Mouse (Mus musculus) limb, embryonic 10.5 days (tissue): ENCODE data around the gene Hsd17b7. TPM values are rescaled to one million over a fixed set of nuclear protein-coding genes. Genes with fewer than 3 reads are reported as not detected.
"Not testable (repeated sequence)": the region's sequence is repeated elsewhere in the genome, so short reads cannot be mapped to it uniquely, and the experiment has no call there.

ENCODE experiments used
- DNase-seq: peaks from one replicate; pipeline ENCODE4 v3.0.0-alpha.2; 2017; ENCODE audit warnings: low spot score
- H3K27ac ChIP-seq: fragments of 300-500 bp; sonication (generic); 2 replicates; pipeline ENCODE4 v1.5.1; 2016; ENCODE audit warnings: mild to moderate bottlenecking
- H3K27me3 ChIP-seq: fragments of 300-500 bp; sonication (generic); 2 replicates; pipeline ENCODE4 v1.6.1; 2016; ENCODE audit warnings: low read depth, mild to moderate bottlenecking; ENCODE audit not compliant: poor library complexity, severe bottlenecking
- H3K36me3 ChIP-seq: fragments of 300-500 bp; sonication (generic); 2 replicates; pipeline ENCODE4 v1.6.1; 2016; ENCODE audit warnings: mild to moderate bottlenecking, moderate library complexity
- H3K4me1 ChIP-seq: fragments of 300-500 bp; sonication (generic); 2 replicates; pipeline ENCODE4 v1.6.1; 2016
- H3K4me3 ChIP-seq: fragments of 300-500 bp; sonication (generic); 2 replicates; pipeline ENCODE4 v1.5.1; 2016; ENCODE audit warnings: mild to moderate bottlenecking, moderate library complexity
- H3K9me3 ChIP-seq: fragments of 300-500 bp; sonication (generic); replicated peaks from 2 replicates; pipeline ENCODE4 v1.6.1; 2016; ENCODE audit warnings: mild to moderate bottlenecking
- WGBS: fragments of 180-500 bp; shearing (Covaris S2); methylation state at CpG from one replicate; pipeline ENCODE4 v1.1.7; 2016; 5-methylcytosine and 5-hydroxymethylcytosine counted together
- polyA plus RNA-seq: library from polyadenylated mRNA; unstranded; fragments of >200 nt; fragmentation: Nextera tagmentation; extraction: Ambion mirVana; gene quantifications from 2 replicates; pipeline ENCODE4 v1.2.1, GENCODE M21; 2016

The Hsd17b7 gene
- 16.3 and 18.2 TPM in 2 replicates for polyA plus RNA-seq

GRCm38 (mm10) chr1:169968792-169969515, at the start of gene Hsd17b7:
Gene Hsd17b7, minus strand, starts transcription at chr1:169969241.
- Histone ChIP-seq H3K27ac (peak within 1 kb of the TSS; percentile 83), H3K9me3 (no peaks in the 10 kb centered on the region), H3K36me3 (peaks cover 43% of the 10 kb centered on the region), H3K4me3 (peak within 1 kb of the TSS; percentile 68), H3K4me1 (peaks cover 17% of the 10 kb centered on the region), H3K27me3 (no peaks in the 10 kb centered on the region)
- 2% methylated on average over 48 of the region's 48 CpGs for WGBS
- peak; percentile 97 for DNase-seq

GRCm38 (mm10) chr1:170014784-170015183, 45.7 kb upstream of the Hsd17b7 start:
- no peak overlapping the region for H3K27ac ChIP-seq
- DNase-seq: no peak
- peaks cover 22% of the 10 kb centered on the region for H3K9me3 ChIP-seq
- H3K4me1 ChIP-seq: no peaks in the 10 kb centered on the region
- no peaks in the 10 kb centered on the region for H3K27me3 ChIP-seq
- 100% methylated on average over 3 of the region's 3 CpGs for WGBS
- peaks cover 75% of the 10 kb centered on the region for H3K36me3 ChIP-seq
- no peak overlapping the region for H3K4me3 ChIP-seq

- Histone ChIP-seq H3K36me3 (peaks cover 45% of the 10 kb centered on the region), H3K9me3 (no peaks in the 10 kb centered on the region), H3K27ac (no peak overlapping the region), H3K4me1 (no peaks in the 10 kb centered on the region), H3K27me3 (no peaks in the 10 kb centered on the region), H3K4me3 (no peak overlapping the region)
- 95% methylated on average over 15 of the region's 15 CpGs for WGBS
- no peak for DNase-seq
These were observed 41.9 kb upstream of the Hsd17b7 start for GRCm38 (mm10) chr1:170010716-170011505.

GRCm38 (mm10) chr1:170009296-170009695, 40.3 kb upstream of the Hsd17b7 start:
- Histone ChIP-seq H3K9me3 (no peaks in the 10 kb centered on the region), H3K36me3 (peaks cover 47% of the 10 kb centered on the region), H3K27me3 (no peaks in the 10 kb centered on the region), H3K27ac (no peak overlapping the region), H3K4me1 (no peaks in the 10 kb centered on the region), H3K4me3 (no peak overlapping the region)
- DNase-seq: no peak
- 96% methylated on average over 1 of the region's 1 CpGs for WGBS

GRCm38 (mm10) chr1:170008432-170009220, 39.6 kb upstream of the Hsd17b7 start:
- Histone ChIP-seq H3K27me3 (no peaks in the 10 kb centered on the region), H3K36me3 (peaks cover 53% of the 10 kb centered on the region), H3K9me3 (no peaks in the 10 kb centered on the region), H3K4me1 (no peaks in the 10 kb centered on the region), H3K4me3 (no peak overlapping the region), H3K27ac (no peak overlapping the region)
- DNase-seq: no peak
- WGBS: 69% methylated on average over 13 of the region's 13 CpGs

- DNase-seq: no peak
- Histone ChIP-seq H3K36me3 (peaks cover 66% of the 10 kb centered on the region), H3K27me3 (no peaks in the 10 kb centered on the region), H3K4me1 (no peaks in the 10 kb centered on the region), H3K9me3 (no peaks in the 10 kb centered on the region), H3K4me3 (no peak overlapping the region), H3K27ac (peak overlapping the region; percentile 14; the same call in 1 of the 2 replicates)
- 58% methylated on average over 5 of the region's 5 CpGs for WGBS
These were observed 37.5 kb upstream of the Hsd17b7 start for GRCm38 (mm10) chr1:170006516-170006915.

- Histone ChIP-seq H3K4me1 (no peaks in the 10 kb centered on the region), H3K27ac (no peak overlapping the region), H3K9me3 (no peaks in the 10 kb centered on the region), H3K4me3 (no peak overlapping the region), H3K27me3 (no peaks in the 10 kb centered on the region), H3K36me3 (peaks cover 66% of the 10 kb centered on the region)
- 80% methylated on average over 3 of the region's 3 CpGs for WGBS
- no peak for DNase-seq
These were observed 36.3 kb upstream of the Hsd17b7 start for GRCm38 (mm10) chr1:170005297-170005696.

- not testable (repeated sequence) for H3K27me3 ChIP-seq, DNase-seq, H3K4me1 ChIP-seq, H3K27ac ChIP-seq, H3K9me3 ChIP-seq, H3K4me3 ChIP-seq
- peaks cover 78% of the 10 kb centered on the region for H3K36me3 ChIP-seq
- WGBS: 93% methylated on average over 6 of the region's 6 CpGs
These were observed 24.9 kb upstream of the Hsd17b7 start for GRCm38 (mm10) chr1:169993901-169994300.

- peaks cover 76% of the 10 kb centered on the region for H3K36me3 ChIP-seq
- 75% methylated on average over 1 of the region's 1 CpGs for WGBS
These were observed 17.1 kb upstream of the Hsd17b7 start for GRCm38 (mm10) chr1:169986166-169986565.

GRCm38 (mm10) chr1:169977621-169978020, 8.6 kb upstream of the Hsd17b7 start:
- H3K9me3 ChIP-seq: no peaks in the 10 kb centered on the region
- H3K27me3 ChIP-seq: no peaks in the 10 kb centered on the region
- no peak for DNase-seq
- WGBS: 90% methylated on average over 4 of the region's 4 CpGs
- no peak overlapping the region for H3K27ac ChIP-seq
- H3K36me3 ChIP-seq: peaks cover 66% of the 10 kb centered on the region
- H3K4me1 ChIP-seq: no peaks in the 10 kb centered on the region
- no peak overlapping the region for H3K4me3 ChIP-seq

More at GRCm38 (mm10) chr1:169986166-169986565, 17.1 kb upstream of the Hsd17b7 start:
- DNase-seq: no peak
- Histone ChIP-seq H3K4me1 (no peaks in the 10 kb centered on the region), H3K9me3 (no peaks in the 10 kb centered on the region), H3K4me3 (no peak overlapping the region), H3K27me3 (no peaks in the 10 kb centered on the region), H3K27ac (no peak overlapping the region)

- Histone ChIP-seq H3K9me3 (no peaks in the 10 kb centered on the region), H3K4me3 (no peak overlapping the region), H3K27me3 (no peaks in the 10 kb centered on the region), H3K4me1 (peaks cover 17% of the 10 kb centered on the region), H3K36me3 (peaks cover 46% of the 10 kb centered on the region), H3K27ac (no peak overlapping the region)
- no peak for DNase-seq
- 80% methylated on average over 2 of the region's 2 CpGs for WGBS
These were observed 3.0 kb upstream of the Hsd17b7 start for GRCm38 (mm10) chr1:169971998-169972397.

- DNase-seq: no peak
- no peak overlapping the region for H3K27ac ChIP-seq
- WGBS: 94% methylated on average over 4 of the region's 4 CpGs
- no peaks in the 10 kb centered on the region for H3K9me3 ChIP-seq
- H3K4me3 ChIP-seq: no peak overlapping the region
- no peaks in the 10 kb centered on the region for H3K27me3 ChIP-seq
- H3K36me3 ChIP-seq: peaks cover 40% of the 10 kb centered on the region
- peaks cover 17% of the 10 kb centered on the region for H3K4me1 ChIP-seq
These were observed 1.9 kb upstream of the Hsd17b7 start for GRCm38 (mm10) chr1:169970936-169971335.
